Mouse (Mus musculus): ENCODE data around the gene Tnni3k.

Tnni3k gene

GRCm38 (mm10) chr3:154761108-154761507 is 294.1 kb downstream of the Tnni3k start:
- DNase-seq (ENCODE audit: low read depth) = no peak

- DNase-seq (ENCODE audit: low read depth) = no peak
Observed at GRCm38 (mm10) chr3:154758089-154758488, 297.1 kb downstream of the Tnni3k start.

GRCm38 (mm10) chr3:154755225-154755624 is 300.0 kb downstream of the Tnni3k start:
- no peak for DNase-seq (ENCODE audit: low read depth)

GRCm38 (mm10) chr3:154754505-154754904 is 300.7 kb downstream of the Tnni3k start:
- DNase-seq (ENCODE audit: low read depth) = peak; percentile 42

- DNase-seq (ENCODE audit: low read depth) = no peak
Observed at GRCm38 (mm10) chr3:154744317-154744716, 310.9 kb downstream of the Tnni3k start.

- DNase-seq (ENCODE audit: low read depth) = no peak
Observed at GRCm38 (mm10) chr3:154742927-154743326, 312.3 kb downstream of the Tnni3k start.

- DNase-seq (ENCODE audit: low read depth) = no peak
Observed at GRCm38 (mm10) chr3:154741496-154741895, 313.7 kb downstream of the Tnni3k start.

Measured in fibroblast of lung, adult 2 months (primary cell).